Mouse (Mus musculus): ENCODE results near the gene Fam118b. TPM values are rescaled to one million over a fixed set of nuclear protein-coding genes. Genes with fewer than 3 reads are reported as not detected.

Fam118b gene
- polyA plus RNA-seq, 1 experiment from 2014 or later, result 86.8 TPM

GRCm38 (mm10) chr9:35173331-35173730, 94.3 kb downstream of the Fam118b start:
- Histone ChIP-seq H3K36me3 (ENCODE audit: control insufficient read depth, insufficient read depth) (0 out of 2 replicates have a peak, but pooled peaks cover 4% of the 10 kb centered on the region), H3K27me3 (replicated peaks; ENCODE audit: control insufficient read depth, insufficient read depth, low read length) (no peaks in the 10 kb centered on the region), H3K4me3 (replicated peaks; ENCODE audit: low read length) (no peak overlapping the region), H3K4me1 (replicated peaks; ENCODE audit: control insufficient read depth, insufficient read depth, low read length) (peaks cover 9% of the 10 kb centered on the region), H3K9me3 (ENCODE audit: control insufficient read depth, low read length) (no peaks in the 10 kb centered on the region), H3K9ac (replicated peaks; ENCODE audit: low read depth, low read length) (no peak overlapping the region), H3K27ac (ENCODE audit: low read length) (no peak overlapping the region), H3K4me2 (ENCODE audit: low read length) (no peak overlapping the region)
- 97% methylated on average over 1 of the region's 1 CpGs for WGBS
- no peak for ATAC-seq

GRCm38 (mm10) chr9:35170071-35170470, 97.5 kb downstream of the Fam118b start:
- Histone ChIP-seq H3K4me3 (replicated peaks; ENCODE audit: low read length) (no peak overlapping the region), H3K36me3 (ENCODE audit: control insufficient read depth, insufficient read depth) (0 out of 2 replicates have a peak, but pooled peaks cover 4% of the 10 kb centered on the region), H3K27me3 (replicated peaks; ENCODE audit: control insufficient read depth, insufficient read depth, low read length) (no peaks in the 10 kb centered on the region), H3K27ac (ENCODE audit: low read length) (no peak overlapping the region), H3K4me1 (replicated peaks; ENCODE audit: control insufficient read depth, insufficient read depth, low read length) (peaks cover 15% of the 10 kb centered on the region), H3K9me3 (ENCODE audit: control insufficient read depth, low read length) (no peaks in the 10 kb centered on the region), H3K9ac (replicated peaks; ENCODE audit: low read depth, low read length) (no peak overlapping the region), H3K4me2 (ENCODE audit: low read length) (no peak overlapping the region)
- 91% methylated on average over 7 of the region's 7 CpGs for WGBS
- ATAC-seq, result no peak

Other genes with a start within 250 kb of the Fam118b start
- gene St3gal4, start 148.5 kb downstream of the Fam118b start, polyA plus RNA-seq (2015; fragmentation: Nextera tagmentation; extraction: Ambion mirVana), result 13.0 and 13.6 TPM in 2 replicates
- 80.4 TPM in 2 replicates for gene Dcps, start 91.7 kb downstream of the Fam118b start, polyA plus RNA-seq (2015; fragmentation: Nextera tagmentation; extraction: Ambion mirVana)
- 52.6 and 56.4 TPM in 2 replicates for gene Srpr, start 67.6 kb downstream of the Fam118b start, polyA plus RNA-seq (2015; fragmentation: Nextera tagmentation; extraction: Ambion mirVana)
- gene Tirap, start 67.5 kb downstream of the Fam118b start, polyA plus RNA-seq (2015; fragmentation: Nextera tagmentation; extraction: Ambion mirVana), result 3.9 and 4.2 TPM in 2 replicates
- 41.1 and 53.4 TPM in 2 replicates for gene Foxred1, start 56.8 kb downstream of the Fam118b start, polyA plus RNA-seq (2015; fragmentation: Nextera tagmentation; extraction: Ambion mirVana)
- 19.7 and 23.1 TPM in 2 replicates for gene Rpusd4, start 60 bp upstream of the Fam118b start, polyA plus RNA-seq (2015; fragmentation: Nextera tagmentation; extraction: Ambion mirVana)
- 11.9 and 12.3 TPM in 2 replicates for gene Cdon, start 153.3 kb upstream of the Fam118b start, polyA plus RNA-seq (2015; fragmentation: Nextera tagmentation; extraction: Ambion mirVana)